Mouse (Mus musculus) left cerebral cortex, adult 18-20 months (tissue): Measurements from ENCODE around the gene Cfap221. TPM values are rescaled to one million over a fixed set of nuclear protein-coding genes. Genes with fewer than 3 reads are reported as not detected.

ENCODE experiments used
- DNase-seq, 2 experiments: peaks; one replicate each; pipeline ENCODE4 v3.0.0; 2021 to 2022; ENCODE audit warnings: low spot score in 2 of 2, mixed read lengths in 1 of 2
- long read RNA-seq, 2 experiments: library from polyadenylated mRNA; stranded (forward); transcript quantifications; one replicate each; pipeline ENCODE4 v2.0.0; 2021
- total RNA-seq, 2 experiments: library from RNA; stranded (reverse); gene quantifications; 2 replicates each; pipeline ENCODE4 v1.2.3; 2021

The Cfap221 gene
- under 1 TPM in 1 of 2 experiments, not detected in 1; 0.70 TPM for total RNA-seq
- long read RNA-seq, experiment 1 = 0 reads
- long read RNA-seq, experiment 2, partial matches to known transcripts = 0 of 1 reads
- long read RNA-seq, experiment 2, other reads (novel, unspliced or antisense) = 1 of 1 reads

DNA sequence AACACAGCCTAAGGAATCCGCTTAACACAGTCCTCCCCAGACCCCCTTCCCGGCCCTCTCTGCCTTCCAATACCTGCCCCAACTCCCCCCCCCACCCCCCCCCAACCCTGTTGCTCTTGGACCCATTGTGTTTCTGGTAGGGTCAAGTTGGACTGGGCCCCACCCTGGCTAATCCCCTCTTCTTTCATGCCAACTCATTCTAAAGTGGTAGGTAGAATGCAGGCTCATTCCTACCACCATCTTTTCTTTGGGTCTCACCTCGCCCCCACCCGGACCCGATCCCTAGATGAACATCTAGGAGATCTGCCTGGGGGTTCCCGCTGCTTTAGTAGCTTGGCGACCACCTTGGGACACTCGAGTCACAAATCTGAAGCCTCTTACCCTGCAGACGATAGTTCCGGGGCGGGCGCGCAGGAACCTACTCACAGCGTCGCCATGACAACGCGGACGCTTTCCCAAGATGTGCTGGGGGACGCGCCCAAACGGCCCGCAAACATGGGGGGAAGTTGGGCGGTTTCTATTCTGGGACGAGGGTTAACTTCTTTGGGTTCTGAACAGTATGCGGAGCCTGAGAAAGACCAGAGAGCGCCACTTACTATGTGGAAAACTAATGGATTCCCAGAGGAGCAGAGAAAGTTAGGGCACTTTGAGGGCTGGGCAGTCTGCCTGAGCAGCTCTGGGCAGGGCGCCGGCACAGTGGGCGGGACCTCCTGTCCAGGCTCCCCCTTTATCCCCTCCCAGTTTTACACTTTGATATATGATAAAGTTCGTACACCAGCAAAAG, at the start of gene Cfap221:
TSS of gene Cfap221 (minus strand) at position 437 of the 784 bp plus-strand sequence.
- DNase-seq = peak; percentile 32 to 68

DNA sequence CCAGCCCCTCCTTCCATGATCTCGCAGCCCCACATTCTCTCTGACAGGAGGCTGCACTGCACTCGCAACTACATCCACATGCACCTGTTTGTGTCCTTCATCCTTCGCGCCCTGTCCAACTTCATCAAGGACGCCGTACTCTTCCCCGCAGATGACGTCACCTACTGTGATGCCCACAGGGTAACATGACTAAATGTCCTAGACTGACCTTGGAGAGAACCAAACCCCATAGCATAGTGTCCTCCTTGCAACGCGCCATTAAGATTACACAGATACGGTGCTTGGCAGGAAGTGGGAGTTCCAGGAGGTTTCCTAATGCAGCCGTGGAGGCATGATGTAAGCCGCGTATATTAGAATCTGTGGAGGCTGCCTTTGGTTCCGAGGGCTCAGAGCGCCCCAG, 47.5 kb upstream of the Cfap221 start:
- no peak for DNase-seq

DNA sequence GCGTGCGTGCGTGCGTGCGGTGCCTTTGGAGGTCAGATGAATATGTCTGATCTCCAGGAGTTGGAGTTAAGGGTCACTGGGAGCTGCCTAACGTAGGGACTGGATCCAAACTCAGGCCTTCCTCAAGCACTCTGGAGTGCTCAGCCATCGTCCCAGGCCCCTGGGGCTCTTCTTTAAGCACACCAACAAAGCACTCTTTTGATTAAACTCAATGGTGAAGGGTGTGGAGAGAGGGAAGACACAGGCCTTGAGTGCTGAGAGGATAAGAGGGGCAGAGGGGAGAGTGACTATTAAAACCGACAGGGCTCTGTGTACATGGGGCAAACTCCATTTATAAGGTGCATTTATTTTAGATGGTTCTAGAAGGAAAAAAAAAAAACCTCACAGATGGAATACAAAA, 45.4 kb upstream of the Cfap221 start:
- no peak for DNase-seq

DNA sequence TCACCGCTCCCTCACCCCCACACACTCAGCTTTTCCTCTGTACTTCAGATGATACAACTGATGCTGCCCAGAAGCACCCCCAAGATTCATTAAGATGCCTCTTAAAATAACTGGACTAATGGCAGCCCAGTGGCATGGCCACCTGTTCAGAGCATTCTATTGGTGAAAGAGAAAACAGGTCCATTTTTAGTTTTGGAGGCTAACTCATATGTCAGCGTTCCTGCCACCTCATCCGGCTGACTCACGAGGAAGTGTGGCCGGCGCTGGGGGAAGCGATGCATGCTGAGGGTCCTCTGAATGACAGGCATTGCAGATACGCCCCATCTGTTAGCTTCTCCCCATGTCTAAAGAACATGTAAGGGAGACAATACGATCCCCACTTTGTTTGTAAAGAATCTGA, 41.6 kb upstream of the Cfap221 start:
- DNase-seq = no peak

DNA sequence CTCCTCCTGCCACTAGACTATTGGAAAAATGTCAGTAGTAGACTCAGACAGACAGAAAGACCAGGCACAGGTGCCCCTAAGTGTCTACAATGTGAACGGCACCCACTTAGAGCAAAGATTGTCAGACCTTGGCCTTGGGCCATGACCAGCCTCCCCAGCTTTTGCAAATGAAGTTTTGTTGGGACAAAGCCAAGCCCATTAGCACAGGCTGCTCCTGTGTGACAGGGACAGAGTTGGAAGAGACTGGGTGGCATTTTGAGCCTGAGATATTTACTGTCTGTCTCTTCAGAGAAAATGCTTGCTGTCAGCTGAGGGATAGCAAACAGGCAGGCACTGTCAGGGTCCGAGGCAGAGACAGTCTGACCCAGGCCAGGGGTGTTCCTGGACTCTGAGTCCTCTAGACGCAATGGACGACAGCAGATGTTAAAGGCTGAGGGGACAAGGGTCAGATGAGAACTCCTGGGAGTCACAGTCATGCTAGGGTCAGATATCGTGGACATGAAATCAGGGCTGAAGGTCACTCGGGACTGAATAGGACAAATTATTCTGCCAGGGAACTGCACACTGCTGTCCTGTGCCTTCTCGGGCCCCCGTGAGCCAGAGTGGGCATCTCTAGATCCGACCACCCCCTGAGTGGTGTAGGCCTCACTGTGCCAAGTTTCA, 40.1 kb upstream of the Cfap221 start:
- DNase-seq = no peak

DNA sequence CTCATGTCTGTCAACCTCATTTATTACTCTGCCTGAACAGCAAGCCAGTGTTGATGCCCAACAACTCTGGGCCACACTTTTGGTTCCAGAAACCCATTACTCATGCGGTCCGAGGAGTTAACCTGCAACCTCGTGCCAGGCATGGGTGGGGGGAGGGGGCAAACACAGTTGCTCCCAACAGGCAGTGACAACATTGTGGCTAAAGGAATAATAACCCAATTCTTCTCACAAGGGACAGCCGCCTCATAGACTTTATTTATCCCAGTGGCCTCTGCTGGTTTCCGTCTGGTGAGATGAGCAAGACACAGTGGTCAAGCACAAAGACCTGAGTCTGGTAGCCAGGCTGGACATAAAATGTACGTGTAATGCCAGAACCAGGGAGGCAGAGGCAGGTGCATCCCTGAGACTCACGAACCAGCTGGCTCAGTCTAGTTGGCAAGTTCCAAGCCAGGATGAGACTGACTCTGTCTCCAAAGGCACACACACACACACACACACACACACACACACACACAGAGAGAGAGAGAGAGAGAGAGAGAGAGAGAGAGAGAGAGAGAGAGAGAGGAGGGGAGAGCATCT, 38.5 kb upstream of the Cfap221 start:
- no peak for DNase-seq

DNA sequence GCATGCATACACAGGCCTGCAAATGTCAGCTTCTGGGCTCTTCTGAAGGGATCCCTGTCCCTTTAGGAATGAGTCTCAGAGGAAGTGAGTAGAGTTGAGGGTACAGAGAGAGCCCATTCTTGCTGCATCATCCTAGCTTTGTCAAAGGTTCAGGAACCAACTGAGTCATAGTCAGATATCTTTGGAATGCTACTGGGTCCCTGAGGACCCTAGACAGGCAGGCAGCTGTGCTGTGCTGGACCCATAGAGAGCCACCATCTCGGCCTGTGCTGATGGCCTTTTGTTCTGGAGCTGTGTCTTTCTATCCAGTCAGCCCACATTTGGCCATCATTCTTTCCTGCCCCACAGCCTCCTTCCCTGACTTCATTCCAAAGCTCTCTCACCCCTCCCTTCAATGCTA, 37.8 kb upstream of the Cfap221 start:
- DNase-seq = no peak

DNA sequence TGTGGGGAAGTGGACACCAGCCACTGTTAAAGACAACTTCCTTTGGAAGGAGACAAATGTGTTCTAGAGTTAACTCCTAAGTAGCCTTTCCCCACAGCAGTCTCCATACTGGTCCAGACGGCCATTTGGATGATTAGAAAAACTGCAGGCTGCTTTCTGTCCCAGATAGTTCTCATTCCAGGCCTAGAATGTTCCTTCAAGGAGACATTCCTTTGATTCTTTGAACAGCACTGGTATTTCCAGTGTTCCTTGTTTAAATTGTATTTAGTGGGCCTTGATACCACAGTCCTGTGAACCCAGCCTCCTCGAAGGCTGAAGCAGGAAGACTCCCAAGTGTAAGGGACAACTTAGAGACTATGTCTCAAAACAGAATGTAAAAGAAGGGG, 36.4 kb upstream of the Cfap221 start:
- no peak for DNase-seq

DNA sequence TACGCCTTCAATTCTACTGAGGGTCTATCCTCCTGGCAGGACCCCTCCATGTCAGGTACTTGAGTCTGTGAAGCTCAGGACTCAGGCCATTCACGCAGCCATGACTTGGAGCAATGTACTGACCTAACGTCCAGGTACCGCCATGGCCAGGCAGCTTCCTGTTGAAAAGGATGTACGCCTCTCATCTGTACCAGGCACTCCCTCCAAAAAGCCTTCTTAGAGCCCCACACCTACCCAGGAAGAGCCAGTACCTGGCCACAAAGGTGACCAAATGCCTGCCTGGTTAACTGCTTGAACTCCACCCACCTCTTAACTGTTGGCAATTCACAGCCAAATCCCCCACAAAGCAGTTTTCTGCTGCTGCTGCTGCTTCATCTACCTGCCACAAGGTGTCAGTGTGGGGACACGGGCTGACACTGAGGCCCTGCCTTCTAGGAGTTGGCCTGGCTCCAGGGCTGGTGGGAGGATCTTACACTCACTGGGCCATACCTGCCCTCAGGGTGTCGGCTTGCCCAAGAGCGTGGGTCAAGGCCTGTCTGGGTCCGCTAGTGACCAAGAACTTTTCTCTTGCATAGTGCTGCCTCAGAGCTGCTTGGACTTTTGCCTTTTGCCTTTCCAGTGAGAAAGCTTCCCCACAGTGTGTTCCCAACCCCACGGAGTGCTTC, 35.9 kb upstream of the Cfap221 start:
- peak; percentile 68 to 71 for DNase-seq

DNA sequence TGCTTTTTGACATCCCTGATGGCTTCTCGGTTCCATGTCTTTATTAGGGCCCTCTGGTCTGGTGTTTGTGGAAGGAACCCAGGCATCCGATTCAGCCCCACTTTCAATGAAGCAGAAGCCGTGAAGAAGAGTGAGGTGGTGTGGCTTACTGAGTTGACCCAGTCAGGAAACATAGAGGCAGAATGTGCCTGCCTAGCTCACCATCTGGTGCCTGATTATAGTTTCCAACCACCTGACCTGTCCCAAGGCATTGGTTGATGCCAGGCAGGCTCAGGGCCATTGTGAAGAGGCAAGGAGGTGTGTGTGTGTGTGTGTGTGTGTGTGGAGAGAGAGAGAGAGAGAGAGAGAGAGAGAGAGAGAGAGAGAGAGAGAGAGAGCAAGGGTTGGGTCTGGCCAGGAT, 33.4 kb upstream of the Cfap221 start:
- DNase-seq = no peak

DNA sequence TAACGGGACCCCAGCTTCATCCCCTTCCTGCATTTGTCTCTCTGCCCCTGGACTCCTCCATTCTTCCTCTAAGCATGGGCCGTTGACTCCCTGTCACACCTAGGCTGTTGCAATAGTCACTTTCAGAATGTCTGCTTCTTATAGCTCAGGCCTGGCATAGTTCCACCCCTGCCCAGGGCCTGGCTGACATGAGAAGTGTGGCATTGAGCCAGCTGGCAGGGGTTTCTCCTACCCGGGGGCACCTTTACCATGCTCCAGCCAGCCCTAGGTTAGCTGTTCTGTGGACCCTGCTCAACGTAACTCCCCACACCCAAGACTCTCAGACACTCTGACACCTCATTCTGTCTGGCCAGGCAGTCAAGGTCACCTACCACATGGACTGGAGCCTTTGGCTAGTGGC, 30.7 kb upstream of the Cfap221 start:
- no peak for DNase-seq

DNA sequence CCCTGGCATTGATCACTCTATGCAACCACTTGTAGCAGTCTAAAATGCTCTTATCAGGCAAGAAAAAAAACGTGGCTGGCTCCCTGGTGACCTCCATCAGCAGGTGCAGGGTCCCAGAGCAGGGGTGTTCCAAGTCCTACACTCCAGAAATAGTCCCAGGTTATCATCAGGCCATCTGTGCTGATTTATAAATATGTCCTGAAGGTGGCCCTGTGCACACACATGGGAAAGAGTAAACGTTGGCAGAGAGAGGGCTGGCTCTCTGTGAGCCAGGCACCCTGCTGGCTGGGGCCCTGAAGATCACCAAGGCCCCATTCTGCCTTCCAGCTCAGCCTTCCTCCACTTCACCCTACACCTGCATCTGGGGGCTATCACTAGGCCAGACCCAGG, 28.0 kb upstream of the Cfap221 start:
- no peak for DNase-seq

DNA sequence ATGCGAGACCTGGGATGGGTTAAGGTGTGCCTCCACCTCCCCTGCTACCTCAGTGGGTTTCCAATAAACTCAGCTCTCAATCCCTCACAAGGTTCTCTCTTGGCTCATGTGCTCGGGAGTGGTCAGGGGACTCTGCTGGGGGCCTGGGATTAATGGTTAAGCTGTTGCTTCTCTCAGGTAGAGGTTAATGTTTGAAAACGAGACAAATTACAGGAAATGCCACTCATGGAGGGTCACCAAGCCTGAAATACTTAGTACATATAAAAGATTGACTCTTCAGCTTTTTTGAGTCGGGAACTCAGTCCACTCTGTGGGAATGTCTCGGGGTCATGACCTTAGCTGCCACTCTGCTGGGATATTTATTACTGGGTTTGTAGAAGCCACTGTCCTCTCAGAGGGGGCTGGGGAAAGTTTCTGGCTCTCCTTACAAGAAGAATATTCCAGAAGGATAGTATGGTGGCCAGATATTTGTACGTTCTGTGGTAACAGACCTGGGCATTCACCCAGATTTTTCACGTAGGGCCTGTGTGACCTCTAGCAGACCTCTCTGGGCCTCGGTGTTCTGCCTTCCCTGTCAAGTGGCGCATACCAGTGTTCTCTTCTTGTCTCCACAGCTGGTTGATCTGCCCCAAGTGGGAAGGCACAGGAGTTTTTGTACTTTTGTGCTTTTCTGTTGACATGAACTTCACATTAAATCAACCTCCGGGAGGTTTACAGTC, 27.5 kb upstream of the Cfap221 start:
- DNase-seq = no peak

DNA sequence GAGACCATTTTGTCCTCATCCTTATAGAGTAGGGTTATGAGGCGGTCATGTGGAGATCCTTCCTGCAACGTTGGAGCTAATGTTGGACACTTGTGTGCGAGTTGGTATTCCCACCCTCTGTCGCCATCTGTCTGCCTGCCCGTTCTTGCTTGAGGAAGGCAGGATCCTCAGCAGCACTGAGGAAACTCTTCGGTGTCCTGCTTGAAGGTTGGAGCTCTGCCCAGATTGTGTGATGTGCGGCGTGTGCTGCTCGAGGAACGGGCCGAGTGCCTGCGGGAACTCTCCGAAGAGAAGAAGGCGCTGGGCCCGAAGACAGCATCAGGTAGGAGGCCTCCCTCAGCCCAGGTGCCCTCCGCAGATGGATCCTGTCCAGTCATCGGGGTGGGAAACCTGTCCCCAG, 24.9 kb upstream of the Cfap221 start:
- DNase-seq = peak; percentile 37 to 53

DNA sequence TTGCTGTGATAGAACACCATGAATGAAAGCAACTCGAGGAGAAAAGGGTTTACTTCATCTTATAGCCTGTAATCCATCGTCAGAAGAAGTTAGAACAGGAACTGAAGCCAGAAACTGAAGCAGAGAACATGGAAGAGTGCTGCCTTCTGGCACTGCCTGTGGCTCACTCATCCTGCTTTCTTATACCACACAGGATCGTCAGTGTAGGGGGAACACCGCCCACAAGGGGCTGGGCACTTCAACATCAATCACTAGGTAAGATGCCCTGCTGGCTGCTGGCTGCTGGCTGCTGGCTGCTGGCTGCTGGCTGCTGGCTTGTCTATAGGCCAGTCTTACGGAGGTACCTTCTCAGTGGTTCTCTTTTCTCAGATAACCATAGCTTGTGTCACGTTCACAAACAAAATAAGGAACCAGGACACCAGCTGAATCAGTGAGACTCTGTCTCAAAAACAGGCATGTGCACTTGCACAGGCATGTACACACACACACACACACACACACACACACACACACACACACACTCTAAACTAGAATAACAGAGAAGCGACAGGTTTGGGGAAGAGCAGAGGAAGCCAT, 23.4 kb upstream of the Cfap221 start:
- no peak for DNase-seq

DNA sequence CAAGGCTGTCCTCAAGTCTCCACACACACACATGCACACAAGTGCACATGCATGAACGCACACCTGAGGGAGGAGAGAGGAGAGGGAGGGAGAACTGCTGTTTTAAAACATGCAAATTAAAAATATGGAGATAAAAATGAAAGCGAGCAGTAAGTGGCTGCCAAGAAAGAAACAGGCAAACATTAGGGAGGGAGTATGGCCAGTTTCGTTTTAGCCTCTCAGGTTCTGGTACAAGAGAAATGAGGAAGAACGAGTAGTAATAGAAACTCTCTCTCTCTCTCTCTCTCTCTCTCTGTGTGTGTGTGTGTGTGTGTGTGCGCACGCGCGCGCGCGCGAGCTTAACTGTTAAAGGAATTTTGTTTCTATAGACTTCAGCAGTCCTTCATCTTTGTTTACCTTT, 22.4 kb upstream of the Cfap221 start:
- DNase-seq = no peak

DNA sequence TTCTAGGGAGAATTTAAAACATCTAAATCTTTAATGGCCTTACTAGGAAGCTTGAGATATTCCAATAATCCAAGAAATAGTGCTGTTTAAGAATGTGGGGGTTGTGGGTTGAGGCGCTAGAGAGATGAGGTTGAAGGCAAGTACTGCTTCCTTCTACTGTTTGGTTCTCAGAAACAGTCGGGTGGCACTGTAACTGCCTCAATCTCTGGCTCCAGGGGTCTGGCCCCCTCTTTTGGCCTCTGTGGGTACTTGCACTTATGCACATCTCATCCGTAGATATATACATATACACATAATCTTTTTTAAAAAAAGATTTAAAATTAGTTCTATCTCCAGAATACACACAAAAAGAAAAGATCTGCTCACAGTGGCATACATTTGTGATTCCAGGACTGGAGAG, 21.9 kb upstream of the Cfap221 start:
- DNase-seq = no peak

DNA sequence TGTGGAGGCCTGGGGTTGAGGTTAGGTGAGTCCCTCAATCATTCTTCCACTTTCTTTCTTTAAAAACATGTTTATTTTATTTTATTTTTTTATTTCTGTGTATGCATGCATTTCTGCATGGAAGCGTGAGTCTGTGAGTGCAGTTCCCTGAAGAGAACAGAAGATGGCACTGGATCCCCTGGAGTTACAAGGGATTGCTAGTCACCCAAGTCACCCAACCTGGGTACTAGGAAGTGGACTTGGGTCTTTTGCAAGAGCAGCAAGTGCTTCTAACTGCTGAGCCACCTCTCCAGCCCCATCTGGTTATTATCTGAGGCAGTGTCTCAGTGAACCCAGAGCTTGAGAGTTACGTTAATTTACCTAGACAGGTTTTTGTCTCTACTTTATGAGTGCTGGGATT, 19.2 kb upstream of the Cfap221 start:
- no peak for DNase-seq

DNA sequence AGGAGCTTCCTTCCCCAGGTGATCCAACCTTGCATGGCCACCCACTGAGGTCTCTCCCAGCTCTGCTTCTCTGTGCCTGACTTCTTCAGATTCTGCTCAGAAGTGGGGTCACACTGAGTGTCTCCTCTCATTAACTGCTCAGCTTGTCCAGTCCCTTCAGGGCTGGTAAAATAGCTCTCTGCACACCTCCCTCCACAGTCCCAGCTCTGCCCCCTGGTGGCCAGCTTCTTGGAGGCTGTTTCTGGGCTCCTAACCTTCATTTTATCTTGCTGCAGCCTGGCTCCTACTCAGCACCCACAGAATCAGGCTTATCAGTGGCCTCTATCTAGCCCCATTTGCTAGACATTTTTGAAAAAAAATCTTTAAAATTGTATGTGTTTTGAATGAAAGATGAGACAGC, 16.1 kb upstream of the Cfap221 start:
- DNase-seq = peak; percentile 75 to 79

DNA sequence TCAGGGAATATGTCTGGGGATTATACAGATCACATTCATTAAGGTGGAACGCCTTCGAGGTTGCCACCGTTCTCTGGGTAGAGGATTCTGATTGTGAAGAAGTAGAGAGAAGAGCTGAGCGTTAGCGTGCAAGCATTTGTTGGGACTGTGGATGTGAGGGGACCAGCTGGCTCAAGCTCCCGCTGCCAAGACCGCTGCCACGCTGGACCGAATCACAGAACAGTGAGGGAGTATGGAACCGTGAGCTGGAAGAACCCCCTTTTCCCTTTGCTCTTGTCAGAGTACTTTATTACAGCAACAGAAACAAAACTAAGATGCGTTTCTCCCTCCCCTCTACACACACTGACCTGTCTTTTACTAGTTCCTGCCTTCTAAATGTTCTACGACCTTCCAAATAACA, 15.6 kb upstream of the Cfap221 start:
- no peak for DNase-seq
